Mouse (Mus musculus) layer of hippocampus, adult 9-10 months (tissue): ENCODE measurements around the gene Tceal9.
"Not testable (repeated sequence)": the region's sequence is repeated elsewhere in the genome, so short reads cannot be mapped to it uniquely, and the experiment has no call there.

Experiments used
- DNase-seq: peaks from one replicate; pipeline ENCODE4 v3.0.0; 2022; ENCODE audit warnings: low spot score

The Tceal9 gene

GRCm38 (mm10) chrX:136244574-136245229, at the start of gene Tceal9:
Gene Tceal9 (plus strand): TSS chrX:136245079.
- peak; percentile 46 for DNase-seq

- no peak for DNase-seq
Measured at GRCm38 (mm10) chrX:136195193-136195944, 49.5 kb upstream of the Tceal9 start.

DNA sequence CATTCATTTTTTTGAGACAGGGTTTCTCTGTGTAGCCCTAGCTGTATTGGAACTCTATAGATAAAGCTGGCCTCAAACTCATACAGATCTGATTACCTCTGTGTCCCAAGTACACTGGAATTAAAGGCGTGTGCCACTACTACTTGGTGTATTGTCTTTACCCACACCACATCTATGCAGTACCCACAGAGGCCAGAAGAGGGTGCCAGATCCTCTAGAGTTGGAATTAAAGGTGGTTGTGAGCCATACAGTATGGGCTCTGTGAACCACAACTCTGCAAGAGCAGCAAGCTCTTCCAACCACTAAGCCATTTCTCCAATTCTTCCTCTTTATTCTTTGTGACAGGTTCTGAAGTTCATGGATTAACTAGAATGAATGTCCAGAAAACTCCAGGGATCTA, 48.0 kb upstream of the Tceal9 start:
- DNase-seq = no peak

DNA sequence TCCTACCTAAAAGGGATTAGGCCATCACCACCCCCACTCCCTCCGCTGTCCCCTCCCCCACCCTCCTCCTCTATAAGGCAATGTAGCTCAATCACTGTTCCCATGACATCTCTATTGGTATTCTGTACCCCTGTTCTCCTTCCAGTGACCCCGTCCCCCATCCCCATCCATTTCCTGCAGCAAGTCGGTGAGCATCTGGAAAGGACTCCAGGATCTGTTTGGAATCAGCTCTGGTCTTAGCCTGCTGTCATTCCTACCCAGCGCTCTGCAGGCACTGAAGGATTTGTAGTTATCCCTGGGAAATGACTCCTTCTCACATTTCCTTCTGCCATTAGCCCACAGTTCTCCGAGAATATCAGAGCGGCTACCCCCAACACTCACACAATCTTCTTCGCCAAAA, 41.6 kb upstream of the Tceal9 start:
- DNase-seq = no peak

GRCm38 (mm10) chrX:136203664-136204066, 41.2 kb upstream of the Tceal9 start, which contains the start of gene Tceal5:
Gene Tceal5 (minus strand): TSS chrX:136203876.
- DNase-seq = peak; percentile 29

- DNase-seq = no peak
Measured at GRCm38 (mm10) chrX:136204406-136204805, 40.5 kb upstream of the Tceal9 start.

GRCm38 (mm10) chrX:136213396-136213795, 31.5 kb upstream of the Tceal9 start:
- no peak for DNase-seq

GRCm38 (mm10) chrX:136214729-136215677, 29.9 kb upstream of the Tceal9 start, which contains the start of the genes Tceal7 and Bex1:
Gene Tceal7 (plus strand): TSS chrX:136214779.
Gene Bex1 (minus strand): TSS chrX:136215513.
- DNase-seq = not testable (repeated sequence)

DNA sequence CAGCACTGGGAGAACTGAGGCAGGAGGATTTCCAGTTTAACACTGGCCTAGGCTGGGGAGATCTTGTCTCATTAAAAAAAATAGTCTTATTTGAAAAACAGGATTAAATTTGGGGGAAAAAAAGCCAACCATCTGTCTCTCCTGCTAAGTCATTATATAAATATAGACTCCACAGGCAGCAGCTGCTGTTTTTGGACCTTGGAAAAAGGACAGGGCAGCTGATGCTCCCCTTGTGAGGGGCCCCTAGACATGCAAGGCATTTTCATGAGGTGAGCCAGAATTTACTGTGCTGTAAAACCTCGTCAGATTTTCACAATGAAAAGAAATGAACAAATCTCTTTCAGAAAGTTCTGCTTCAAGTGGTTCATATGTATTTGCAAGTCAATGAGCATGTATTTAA, 28.6 kb upstream of the Tceal9 start:
- DNase-seq = no peak

- no peak for DNase-seq
Measured at GRCm38 (mm10) chrX:136223714-136224113, 21.2 kb upstream of the Tceal9 start.

- DNase-seq = no peak
Measured at GRCm38 (mm10) chrX:136227768-136228167, 17.1 kb upstream of the Tceal9 start.

GRCm38 (mm10) chrX:136238118-136238517, 6.8 kb upstream of the Tceal9 start:
- peak; percentile 39 for DNase-seq

DNA sequence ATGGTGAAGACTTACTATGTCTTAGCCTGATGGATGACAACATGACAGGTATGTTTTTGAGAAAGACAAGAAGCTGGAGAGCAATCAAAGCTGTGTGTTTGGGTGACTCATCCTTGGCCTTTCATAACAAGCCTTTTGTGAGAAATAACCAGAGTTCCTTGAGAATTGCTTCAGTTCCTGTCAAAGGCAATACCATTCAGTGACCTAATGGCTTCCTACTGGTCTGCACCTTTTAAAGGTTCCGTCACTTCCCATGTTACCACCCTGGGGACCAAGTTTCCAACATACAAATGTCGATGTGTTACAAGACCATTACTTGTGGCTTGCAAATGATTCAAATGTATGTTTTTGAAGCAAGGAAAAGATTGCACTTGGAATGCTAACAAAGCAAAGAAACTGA, 1.7 kb upstream of the Tceal9 start:
- DNase-seq = no peak

- DNase-seq = no peak
Measured at GRCm38 (mm10) chrX:136245521-136246071, 717 bp downstream of the Tceal9 start.

DNA sequence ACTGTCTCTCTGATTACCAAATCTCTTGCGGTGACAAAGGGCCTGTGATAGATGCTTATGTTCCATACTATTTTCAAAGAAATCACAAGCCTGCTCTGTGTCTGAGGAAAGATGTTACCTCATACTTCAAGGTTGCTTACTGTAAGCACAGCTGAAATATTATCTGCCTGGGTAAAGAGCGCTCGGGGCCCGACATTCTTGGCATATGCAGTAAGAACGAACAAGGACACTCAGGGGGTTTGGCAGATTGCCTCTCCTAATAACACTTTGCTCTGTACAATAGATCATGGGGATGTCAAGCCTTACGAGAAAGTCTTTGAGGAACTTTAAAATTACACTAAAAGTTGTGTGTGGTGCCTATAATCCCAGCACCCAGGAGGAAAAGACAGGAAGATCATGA, 3.9 kb downstream of the Tceal9 start:
- DNase-seq = no peak

DNA sequence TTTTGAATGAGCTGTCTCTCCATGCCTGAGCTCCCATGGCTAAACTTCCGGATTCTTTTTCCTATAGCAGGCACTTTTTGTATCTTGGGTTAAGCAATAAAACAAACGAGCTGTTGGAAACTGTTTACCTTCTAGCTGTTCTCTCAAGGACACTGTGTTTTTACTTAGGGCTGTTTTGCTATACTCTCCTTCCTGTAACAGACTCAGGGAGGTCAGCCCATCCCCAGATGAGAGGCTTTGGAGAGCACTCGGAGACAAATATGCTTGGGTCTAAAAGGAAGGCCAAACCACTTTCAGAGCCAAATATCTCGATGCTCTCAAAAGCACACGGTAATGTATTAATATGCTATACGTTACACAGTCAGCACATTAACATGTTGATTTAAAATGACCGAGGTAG, 4.8 kb downstream of the Tceal9 start:
- DNase-seq = no peak

DNA sequence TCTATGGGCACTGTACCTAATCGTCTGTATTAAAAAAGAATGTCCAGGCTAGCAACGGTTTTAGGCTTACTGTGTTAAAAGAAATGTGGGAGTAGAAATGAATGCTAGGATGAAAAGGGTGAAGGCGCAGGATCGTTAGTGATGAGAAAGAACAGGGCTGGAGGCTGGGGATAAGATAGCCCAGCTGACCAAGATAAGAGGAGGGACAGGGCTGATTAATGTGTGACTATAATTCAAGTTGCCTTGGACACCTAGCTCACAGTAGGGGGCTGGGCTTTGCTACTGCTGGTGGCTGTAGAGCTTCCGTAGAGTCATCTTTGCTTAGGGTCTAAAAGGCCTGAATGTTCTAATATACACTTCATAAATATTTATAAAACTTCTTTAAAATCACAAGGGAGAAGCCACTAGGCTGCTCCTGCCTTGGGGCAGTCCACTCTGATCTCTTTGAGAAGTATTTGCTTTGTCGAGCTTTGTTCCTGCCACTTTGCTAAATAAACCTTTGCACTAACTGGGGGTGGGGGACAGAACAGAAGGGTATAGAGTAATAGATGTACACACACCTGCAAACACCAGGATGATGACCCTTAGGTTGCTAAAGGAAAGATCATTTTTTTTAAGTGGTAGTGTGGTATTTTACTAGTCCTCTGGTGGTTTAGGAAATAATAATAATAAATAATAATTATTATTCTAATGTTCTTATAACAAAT, 7.3 kb downstream of the Tceal9 start:
- no peak for DNase-seq

DNA sequence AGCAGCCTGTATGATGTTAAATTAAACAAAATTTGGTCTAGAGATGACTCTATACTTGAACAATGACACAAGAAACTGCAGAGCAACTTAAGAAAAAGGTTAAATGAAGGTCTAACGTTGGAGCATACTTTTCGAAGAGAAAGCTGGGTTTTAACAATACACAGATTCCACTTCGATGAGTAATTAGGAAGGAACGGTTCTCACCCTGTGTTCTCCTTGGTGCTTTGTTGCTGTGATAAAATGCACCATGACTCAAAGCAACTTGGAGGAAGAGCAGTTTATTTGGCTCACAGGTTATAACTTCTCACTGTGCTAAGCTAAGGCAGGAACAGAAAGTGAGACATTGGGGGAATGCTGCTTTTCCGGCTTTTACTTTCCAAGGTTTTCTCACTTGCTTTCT, 22.8 kb downstream of the Tceal9 start:
- no peak for DNase-seq

- no peak for DNase-seq
Measured at GRCm38 (mm10) chrX:136268173-136268572, 23.3 kb downstream of the Tceal9 start.

DNA sequence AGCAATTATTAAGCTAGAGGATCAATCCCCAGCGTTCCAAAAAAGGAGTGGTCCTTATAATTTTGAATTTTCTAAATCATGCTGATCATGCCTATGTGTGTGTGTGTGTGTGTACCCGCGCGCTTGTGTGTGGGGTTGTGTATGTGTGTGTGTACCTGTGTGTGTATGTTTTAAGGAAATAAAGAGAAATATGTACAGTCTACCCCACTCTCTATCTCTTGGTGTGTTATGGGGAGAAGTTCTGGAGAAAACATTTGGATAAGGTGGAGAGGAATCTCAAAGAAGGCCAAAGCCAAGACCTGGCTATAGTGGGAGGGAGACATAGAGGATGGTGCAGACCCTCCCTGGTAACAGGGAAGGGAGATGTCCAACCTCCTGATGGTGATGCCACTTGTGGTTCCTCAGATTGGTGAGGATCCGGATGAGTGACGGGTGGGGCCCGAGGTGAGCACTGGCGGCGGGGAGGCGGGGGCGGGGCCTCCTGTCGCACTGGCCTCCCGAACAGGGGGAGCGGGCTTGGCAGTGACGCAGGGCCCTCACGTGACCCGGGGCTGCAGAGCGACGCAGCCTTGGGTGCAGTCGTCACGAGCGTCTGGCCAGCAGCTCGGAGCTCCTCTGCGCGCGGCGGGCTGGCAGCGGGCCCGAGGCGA, 25.0 kb downstream of the Tceal9 start, which contains the start of gene Bex3:
Gene Bex3 (plus strand): TSS at position 511 of the 650 bp plus-strand sequence.
- DNase-seq = not testable (repeated sequence)
